Mouse (Mus musculus): ENCODE results near the gene Dclk3.

Dclk3 gene

GRCm38 (mm10) chr9:111481011-111481410 is 42.1 kb downstream of the Dclk3 start:
- in situ Hi-C loops (cut with MseI, MboI): no loop called here

- in situ Hi-C loops (cut with MseI, MboI): no loop called here
These were observed 48.0 kb downstream of the Dclk3 start for GRCm38 (mm10) chr9:111486645-111487477.

- in situ Hi-C loops (cut with MseI, MboI): loop anchor here in 1 of 2 experiments (10.0 kb wide), 1 partner anchor 64 kb away; no protein-coding TSS in a partner anchor
These were observed 51.7 kb downstream of the Dclk3 start for GRCm38 (mm10) chr9:111490583-111490982.

GRCm38 (mm10) chr9:111491280-111491679 is 52.4 kb downstream of the Dclk3 start:
- in situ Hi-C loops (cut with MseI, MboI): loop anchor here in 1 of 2 experiments (10.0 kb wide), 1 partner anchor 64 kb away; no protein-coding TSS in a partner anchor

DNA sequence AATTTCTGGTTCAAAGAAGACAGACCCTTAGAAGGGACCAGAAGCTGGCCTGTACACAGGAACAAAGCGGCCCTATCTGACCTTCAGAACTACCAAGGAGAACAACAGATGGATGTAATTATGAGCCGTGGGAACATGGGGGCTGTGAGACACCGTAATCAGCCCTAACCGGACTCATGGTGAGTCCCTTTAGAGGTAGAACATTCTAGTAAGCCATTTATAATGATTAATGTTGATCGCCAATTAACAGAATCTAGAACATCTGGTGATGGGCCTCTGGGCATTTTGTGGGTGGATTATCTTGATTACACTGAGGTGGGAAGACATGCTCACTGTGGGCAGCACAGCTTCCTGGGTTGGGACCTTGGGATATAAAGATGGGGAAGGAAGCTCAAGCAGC is 54.6 kb downstream of the Dclk3 start:
- in situ Hi-C loops (cut with MseI, MboI): loop anchor here in 1 of 2 experiments (10.0 kb wide), 1 partner anchor 61 kb away; no protein-coding TSS in a partner anchor

DNA sequence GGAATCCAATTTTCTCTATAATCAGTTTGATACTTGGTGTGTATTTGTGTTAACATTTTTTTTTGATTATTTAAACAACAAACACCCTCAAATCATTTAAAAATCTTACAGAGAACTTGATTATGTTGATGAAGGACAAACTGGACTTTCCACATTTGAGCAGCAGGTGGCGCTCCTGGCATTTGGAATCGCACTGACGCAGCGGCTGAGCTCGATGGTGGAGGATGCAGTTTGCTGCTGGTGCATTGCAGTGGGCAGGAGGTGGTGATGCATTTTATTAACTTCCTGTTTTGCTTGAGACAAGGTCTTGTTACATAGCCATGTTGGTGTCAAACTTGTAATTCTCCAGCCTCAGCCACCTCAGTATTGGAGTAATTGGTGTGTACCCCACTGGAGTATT is 56.7 kb downstream of the Dclk3 start:
- in situ Hi-C loops (cut with MseI, MboI): loop anchor here (5.0 to 10.0 kb wide), 2 partner anchors 59 to 422 kb away; no protein-coding TSS in a partner anchor

DNA sequence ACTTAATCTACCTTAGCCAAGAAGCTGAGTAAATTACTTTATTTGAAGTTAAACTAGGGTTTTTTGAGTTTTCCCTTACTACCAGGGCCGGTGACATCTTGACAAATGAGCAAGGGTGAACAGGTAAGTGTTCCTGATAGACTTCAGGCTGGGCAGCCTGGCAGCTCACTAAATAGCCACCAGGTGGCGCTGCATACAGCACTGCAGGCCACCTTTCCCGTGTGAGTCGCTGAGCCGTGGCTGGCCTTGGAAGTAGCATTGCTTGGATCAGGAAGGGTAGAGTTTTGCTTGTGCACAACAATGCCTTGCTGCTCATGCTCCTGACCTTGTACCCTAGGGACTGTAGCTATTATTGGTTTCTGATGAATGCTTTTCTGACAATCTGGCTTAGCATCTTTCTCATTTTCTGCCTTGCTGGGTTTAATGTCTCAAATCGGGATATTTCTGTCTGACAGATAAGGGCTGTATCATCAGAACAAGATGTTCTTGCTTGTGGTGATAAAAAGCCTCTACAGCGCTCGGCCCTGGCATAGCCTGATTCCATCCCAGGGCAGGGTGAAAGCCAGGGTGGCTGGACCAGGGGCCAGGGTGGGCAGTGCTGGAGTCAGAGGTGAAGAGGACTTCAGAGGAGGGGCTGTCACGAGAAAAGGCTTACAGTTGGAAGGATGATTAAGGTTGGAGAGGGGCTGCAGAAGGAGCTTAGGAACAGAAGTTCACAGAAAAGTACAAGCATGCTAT is 58.4 kb downstream of the Dclk3 start:
- in situ Hi-C loops (cut with MseI, MboI): loop anchor here (5.0 to 10.0 kb wide), 2 partner anchors 58 to 420 kb away; no protein-coding TSS in a partner anchor

GRCm38 (mm10) chr9:111500211-111500610 is 61.3 kb downstream of the Dclk3 start:
- in situ Hi-C loops (cut with MseI, MboI): no loop called here

DNA sequence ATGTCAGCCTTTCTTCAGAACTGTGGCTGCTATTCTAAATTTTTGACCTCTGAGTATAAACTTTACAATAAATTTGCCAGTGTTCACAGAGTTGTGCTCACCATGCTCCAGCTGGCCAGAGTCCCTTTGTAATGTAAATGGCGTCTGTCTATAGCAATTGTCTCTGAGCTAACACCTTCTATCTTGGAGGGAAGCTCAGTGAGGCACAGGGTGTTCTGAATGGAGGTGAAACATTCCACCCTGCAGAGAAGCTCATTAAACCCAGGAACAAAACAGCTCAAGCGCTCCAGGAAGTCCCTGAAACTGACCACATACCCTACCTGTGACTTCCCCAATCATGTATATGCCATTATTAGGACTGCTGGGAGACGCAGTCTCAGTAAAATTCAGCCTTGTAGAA is 67.2 kb downstream of the Dclk3 start:
- in situ Hi-C loops (cut with MseI, MboI): no loop called here

DNA sequence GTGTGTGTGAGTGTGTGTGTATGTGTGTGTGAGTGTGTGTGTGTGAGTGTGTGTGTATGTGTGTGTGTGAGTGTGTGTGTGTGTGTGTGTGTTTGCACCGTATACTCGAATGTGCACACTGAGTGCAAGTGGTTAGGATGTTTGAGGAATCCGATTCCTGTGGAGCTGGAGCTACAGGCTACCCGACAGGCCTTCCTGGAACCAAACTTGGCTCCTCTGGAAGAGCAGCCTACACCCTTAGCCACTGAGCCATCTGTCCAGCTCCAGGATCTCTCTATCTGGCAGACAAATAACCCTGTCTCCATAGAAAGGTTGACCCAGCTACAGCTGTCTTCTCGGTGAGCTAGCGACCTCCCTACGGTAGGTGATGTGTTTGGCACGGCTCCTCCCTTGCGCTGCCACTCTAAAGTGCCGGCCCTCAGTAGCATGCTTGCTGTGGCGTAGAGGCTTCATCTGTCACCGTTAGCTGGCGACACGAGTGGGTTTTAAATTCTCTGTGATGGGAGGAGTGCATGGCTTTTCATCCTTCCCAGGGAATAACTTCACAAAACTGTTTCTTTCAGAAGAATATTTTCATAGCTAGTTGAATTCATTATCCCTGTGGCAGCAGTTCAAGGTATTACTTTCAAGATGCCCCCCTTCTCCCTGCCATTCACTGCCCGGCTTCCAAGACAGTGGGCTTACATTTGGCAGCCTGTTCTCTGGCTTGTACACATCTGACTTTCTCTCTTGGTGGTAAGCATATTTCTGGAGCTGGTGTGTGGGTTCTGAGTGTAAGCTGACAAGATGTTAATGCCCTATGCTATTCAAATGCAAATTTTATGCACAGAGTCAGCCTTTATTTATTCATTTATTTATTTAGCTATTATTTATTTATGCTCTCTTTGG is 75.9 kb downstream of the Dclk3 start:
- in situ Hi-C loops (cut with MseI, MboI): no loop called here

DNA sequence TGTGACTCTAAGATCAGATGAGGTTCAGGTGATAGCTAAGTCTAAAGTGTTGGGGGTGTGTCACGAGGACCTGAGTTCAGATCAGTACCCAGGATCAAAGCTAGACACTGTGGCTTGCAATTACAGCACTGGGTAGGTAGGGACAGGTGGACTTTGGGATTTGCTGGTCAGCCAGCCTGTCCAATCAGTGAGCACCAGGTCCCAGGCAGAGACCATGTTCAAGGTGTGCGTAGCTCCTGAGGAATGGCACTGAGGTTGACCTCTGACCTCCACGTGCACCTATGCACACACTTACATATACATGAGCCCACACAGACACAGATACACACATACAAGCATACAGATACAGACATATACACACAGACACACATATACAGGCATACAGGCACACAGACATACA is 76.7 kb downstream of the Dclk3 start:
- in situ Hi-C loops (cut with MseI, MboI): no loop called here

DNA sequence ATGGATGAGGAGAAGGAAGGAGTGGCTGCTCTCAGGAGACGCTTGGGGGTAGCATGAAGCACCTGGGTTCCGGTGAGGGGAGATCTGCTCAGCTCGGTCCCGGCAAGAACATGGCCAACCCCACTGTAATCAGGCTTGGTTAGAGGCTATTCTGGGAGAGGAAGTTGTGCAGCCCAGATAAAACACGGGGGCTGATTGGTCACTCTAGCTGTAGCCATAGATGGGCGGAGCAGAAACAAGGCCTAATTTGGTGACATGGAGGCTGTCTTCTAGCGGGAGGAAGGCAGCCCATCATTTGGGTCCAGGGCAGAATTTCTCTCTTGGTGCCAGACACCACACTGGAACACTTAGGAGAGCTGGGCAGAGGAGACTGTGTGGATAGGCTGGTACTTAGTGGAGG is 83.3 kb downstream of the Dclk3 start:
- in situ Hi-C loops (cut with MseI, MboI): no loop called here

GRCm38 (mm10) chr9:111523111-111523510 is 84.2 kb downstream of the Dclk3 start:
- in situ Hi-C loops (cut with MseI, MboI): no loop called here

DNA sequence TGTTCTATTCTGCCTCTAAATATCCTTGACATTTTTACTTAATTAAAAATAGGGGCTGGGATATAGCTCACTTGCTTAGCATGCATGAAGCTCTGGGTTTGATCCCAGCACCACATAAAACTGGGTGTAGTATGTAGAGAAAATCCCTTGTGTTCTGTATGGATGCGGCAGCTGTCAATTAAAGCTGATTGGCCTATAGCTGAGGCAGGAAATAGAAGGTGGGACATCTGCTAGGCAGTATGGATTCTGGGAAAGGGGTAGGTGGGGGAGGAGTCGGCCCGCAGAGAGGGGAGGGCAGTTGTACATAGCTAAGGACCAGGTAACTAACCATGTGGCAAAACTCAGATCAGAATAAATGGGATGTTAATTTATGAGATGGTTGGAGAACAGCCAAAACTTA is 85.0 kb downstream of the Dclk3 start:
- in situ Hi-C loops (cut with MseI, MboI): no loop called here

DNA sequence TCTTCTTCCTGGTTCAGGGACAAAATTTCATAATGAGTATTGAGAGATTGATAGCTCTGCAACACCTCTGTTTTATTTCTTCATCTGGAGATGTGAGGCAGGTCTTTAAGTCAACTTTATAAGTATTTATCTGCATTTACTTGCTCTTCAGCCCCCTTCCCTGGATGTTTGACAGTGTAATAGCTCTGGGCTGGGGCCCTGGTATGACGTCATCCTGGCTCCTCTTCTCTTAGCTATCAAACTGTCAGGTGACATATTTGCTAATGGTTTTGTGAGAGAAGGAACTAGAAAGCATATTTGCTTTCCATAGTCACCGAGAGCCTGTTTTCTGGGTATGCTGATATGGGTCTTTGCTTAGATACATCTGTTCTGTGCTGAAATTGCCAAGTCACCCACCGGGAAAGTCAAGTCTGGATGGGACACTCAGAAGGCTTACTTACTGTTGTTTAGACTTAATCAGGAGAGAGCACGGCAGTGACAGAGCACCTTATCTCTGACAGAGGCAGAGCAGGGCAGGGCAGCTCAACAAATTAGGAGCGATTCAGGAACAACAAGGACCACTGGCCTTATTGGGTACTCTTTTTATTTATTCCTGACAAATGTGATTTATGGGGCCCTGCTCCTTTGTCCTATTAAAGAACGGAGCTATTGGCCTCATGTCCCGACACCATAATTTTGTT is 96.0 kb downstream of the Dclk3 start:
- in situ Hi-C loops (cut with MseI, MboI): no loop called here

- in situ Hi-C loops (cut with MseI, MboI): no loop called here
These were observed 96.7 kb downstream of the Dclk3 start for GRCm38 (mm10) chr9:111535445-111536064.
